Mouse (Mus musculus) ovary, adult 2 months (tissue): ENCODE data around the gene Fras1. TPM values are rescaled to one million over a fixed set of nuclear protein-coding genes. Genes with fewer than 3 reads are reported as not detected.

Source experiments
- polyA plus RNA-seq: library from polyadenylated mRNA; depleted of rRNA; stranded (reverse); fragments of >200 nt; gene quantifications from 2 replicates; pipeline ENCODE4 v1.2.3, GENCODE M21; 2012; rRNA removed

Gene Fras1
- 2.5 and 3.2 TPM in 2 replicates for polyA plus RNA-seq

GRCm38 (mm10) chr5:96373567-96373985, at the start of gene Fras1:
Gene Fras1 (plus strand): TSS chr5:96373955.

GRCm38 (mm10) chr5:96792936-96793718, 419.4 kb downstream of the Fras1 start, which contains the start of gene Anxa3:
Gene Anxa3 (plus strand): TSS chr5:96793339.

Other genes with a start within 250 kb of the Fras1 start
- 3.3 and 4.3 TPM in 2 replicates for gene Cnot6l, start 209.8 kb upstream of the Fras1 start, polyA plus RNA-seq
- 2.5 and 2.8 TPM in 2 replicates for gene Mrpl1, start 164.5 kb upstream of the Fras1 start, polyA plus RNA-seq